Mouse (Mus musculus) C2C12 (cell line): ENCODE measurements around the gene Ubtf. TPM values are rescaled to one million over a fixed set of nuclear protein-coding genes. Genes with fewer than 3 reads are reported as not detected.
A peak's percentile ranks its signal among the peaks of the same experiment; 100 is the strongest.
"Not testable (repeated sequence)": the region's sequence is repeated elsewhere in the genome, so short reads cannot be mapped to it uniquely, and the experiment has no call there.

Experiments used
- H3K27me3 ChIP-seq: one replicate; pipeline ENCODE4 v1.6.1; 2011; ENCODE audit not compliant: control insufficient read depth, insufficient read depth, insufficient read length
- H3K36me3 ChIP-seq: one replicate; pipeline ENCODE4 v1.6.1; 2011; ENCODE audit not compliant: control insufficient read depth, insufficient read depth
- H3K4me3 ChIP-seq: one replicate; pipeline ENCODE4 v1.5.1; 2011; ENCODE audit warnings: mild to moderate bottlenecking, control low read depth; ENCODE audit not compliant: poor library complexity, insufficient read depth, severe bottlenecking
- H3K79me2 ChIP-seq: one replicate; pipeline ENCODE4 v1.6.1; 2011; ENCODE audit not compliant: control insufficient read depth, insufficient read depth
- H3K79me3 ChIP-seq: one replicate; pipeline ENCODE4 v1.6.1; 2011; ENCODE audit warnings: low read depth, control low read depth
- H3ac ChIP-seq: one replicate; pipeline ENCODE3; 2011; ENCODE audit warnings: low read depth; ENCODE audit not compliant: control insufficient read depth, insufficient read length
- CEBPB ChIP-seq: IDR thresholded peaks from one replicate; pipeline ENCODE4 v1.6.1; 2011; ENCODE audit warnings: low read depth, mild to moderate bottlenecking, control low read depth, moderate library complexity
- CTCF ChIP-seq: IDR thresholded peaks from one replicate; pipeline ENCODE4 v1.5.1; 2011; ENCODE audit not compliant: control insufficient read depth, insufficient read depth, insufficient read length
- FOSL1 ChIP-seq: IDR thresholded peaks from one replicate; pipeline ENCODE4 v1.8.0; 2011; ENCODE audit warnings: mild to moderate bottlenecking, low read length; ENCODE audit not compliant: poor library complexity, insufficient read depth, severe bottlenecking
- MAX ChIP-seq: IDR thresholded peaks from one replicate; pipeline ENCODE4 v1.6.1; 2011; ENCODE audit warnings: mild to moderate bottlenecking, control low read depth
- MYOD1 ChIP-seq: IDR thresholded peaks from one replicate; pipeline ENCODE4 v1.6.1; 2011; ENCODE audit warnings: low read depth; ENCODE audit not compliant: control insufficient read depth, insufficient read length
- MYOG ChIP-seq: IDR thresholded peaks from one replicate; pipeline ENCODE4 v1.6.1; 2011; ENCODE audit not compliant: control insufficient read depth, insufficient read length; ENCODE audit errors: extremely low read depth
- USF1 ChIP-seq: IDR thresholded peaks from one replicate; pipeline ENCODE4 v1.6.1; 2011; ENCODE audit warnings: low read depth, mild to moderate bottlenecking, control low read depth, moderate library complexity
- polyA plus RNA-seq: library from polyadenylated mRNA; unstranded; fragments of >200 nt; fragmentation: generic; extraction: Trizol; gene quantifications from one replicate; pipeline ENCODE4 v1.2.1, GENCODE M21; 2012; ENCODE audit warnings: missing spikeins

Ubtf gene
- polyA plus RNA-seq, 1 experiment, result 70.2 TPM

GRCm38 (mm10) chr11:102288027-102288804, 31.3 kb downstream of the Ubtf start:
- no peak overlapping the region for H3K4me3 ChIP-seq
- no peaks in the 10 kb centered on the region for H3K27me3 ChIP-seq
- H3K79me2 ChIP-seq, result peaks cover 20% of the 10 kb centered on the region
- TF ChIP-seq CTCF (no peak), CEBPB (no peak), FOSL1 (no peak), MAX (no peak), MYOG (no peak), MYOD1 (no peak), USF1 (no peak)
- H3K79me3 ChIP-seq, result no peaks in the 10 kb centered on the region
- peaks cover 45% of the 10 kb centered on the region for H3K36me3 ChIP-seq
- no peak overlapping the region for H3ac ChIP-seq

- Histone ChIP-seq H3K79me3 (no peaks in the 10 kb centered on the region), H3K36me3 (peaks cover 45% of the 10 kb centered on the region), H3K27me3 (no peaks in the 10 kb centered on the region), H3ac (no peak overlapping the region), H3K79me2 (peaks cover 20% of the 10 kb centered on the region), H3K4me3 (no peak overlapping the region)
- TF ChIP-seq USF1 (no peak), CEBPB (no peak), MYOG (no peak), MYOD1 (no peak), MAX (no peak), CTCF (no peak), FOSL1 (no peak)
These were observed 32.1 kb downstream of the Ubtf start for GRCm38 (mm10) chr11:102287485-102287884.

DNA sequence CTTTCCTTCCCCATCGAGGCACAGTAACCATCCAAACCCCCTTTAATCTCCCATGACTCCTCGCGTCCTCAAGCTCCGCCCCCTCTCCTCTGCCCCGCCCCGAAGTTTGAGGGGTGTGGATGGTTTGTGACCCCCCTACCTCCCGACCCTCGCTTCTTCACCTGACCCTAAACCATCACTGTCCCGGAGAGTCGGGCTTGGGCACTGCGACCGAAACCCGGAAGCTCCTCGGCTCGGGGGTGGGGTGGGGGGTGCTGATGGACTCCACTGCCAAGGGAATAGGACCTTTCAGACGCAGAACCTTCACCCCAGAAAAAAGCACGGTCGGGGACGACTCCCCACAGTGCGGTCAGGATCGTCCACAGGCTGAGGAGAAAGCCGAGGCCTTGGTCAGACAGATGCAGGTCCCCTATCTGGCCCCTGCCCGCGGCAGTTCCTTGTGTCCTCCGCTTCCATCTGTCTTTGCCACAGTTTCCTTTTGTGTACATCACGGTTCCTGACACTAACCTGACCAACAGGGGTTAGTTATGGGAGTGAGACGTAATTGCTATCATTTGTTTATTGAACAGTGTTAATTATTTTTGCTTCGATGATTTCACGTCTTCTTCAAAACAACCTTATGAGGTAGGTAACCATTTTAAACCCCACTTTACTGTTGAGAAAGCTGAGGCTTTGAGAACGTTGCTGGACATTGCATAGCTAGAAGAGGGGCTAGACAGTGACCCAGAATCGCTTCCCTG, 34.3 kb downstream of the Ubtf start:
- Histone ChIP-seq H3K79me2 (peaks cover 20% of the 10 kb centered on the region), H3ac (peak overlapping the region; percentile 98), H3K79me3 (no peaks in the 10 kb centered on the region), H3K27me3 (no peaks in the 10 kb centered on the region), H3K36me3 (peaks cover 26% of the 10 kb centered on the region), H3K4me3 (peak overlapping the region; percentile 95)
- TF ChIP-seq FOSL1 (no peak), CTCF (no peak), CEBPB (no peak), MAX (no peak), MYOG (no peak), MYOD1 (no peak), USF1 (no peak)

GRCm38 (mm10) chr11:102284501-102285094, 34.9 kb downstream of the Ubtf start, which contains the start of gene Tmub2:
Gene Tmub2 (plus strand): TSS chr11:102284931.
- H3ac ChIP-seq, result peak within 1 kb of the TSS; percentile 98
- TF ChIP-seq MAX (peak; percentile 11), CEBPB (peak; percentile 14), MYOG (no peak), CTCF (no peak), MYOD1 (no peak), FOSL1 (no peak), USF1 (no peak)
- peak within 1 kb of the TSS; percentile 95 for H3K4me3 ChIP-seq
- H3K27me3 ChIP-seq, result no peaks in the 10 kb centered on the region
- peaks cover 20% of the 10 kb centered on the region for H3K36me3 ChIP-seq
- peaks cover 20% of the 10 kb centered on the region for H3K79me2 ChIP-seq
- H3K79me3 ChIP-seq, result no peaks in the 10 kb centered on the region

DNA sequence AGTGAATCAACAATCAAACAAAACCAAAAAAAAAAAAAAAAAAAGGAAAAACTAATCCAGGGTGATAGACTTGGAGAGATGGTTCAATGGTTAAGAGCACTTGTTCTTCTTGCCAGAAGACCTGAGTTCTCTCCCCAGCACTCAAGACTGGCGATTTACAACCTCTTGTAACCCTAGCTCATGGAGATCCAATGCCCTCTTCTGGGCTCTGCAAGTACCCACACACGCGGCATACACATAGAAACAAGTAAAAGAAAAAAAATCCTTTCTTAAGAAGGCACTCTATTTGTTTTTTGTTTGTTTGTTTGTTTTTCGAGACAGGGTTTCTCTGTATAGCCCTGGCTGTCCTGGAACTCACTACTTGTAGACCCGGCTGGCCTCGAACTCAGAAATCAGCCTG, 35.6 kb downstream of the Ubtf start:
- Histone ChIP-seq H3K27me3 (no peaks in the 10 kb centered on the region), H3ac (no peak overlapping the region), H3K36me3 (peaks cover 15% of the 10 kb centered on the region), H3K79me2 (peaks cover 20% of the 10 kb centered on the region), H3K79me3 (no peaks in the 10 kb centered on the region), H3K4me3 (no peak overlapping the region)
- TF ChIP-seq CEBPB (no peak), MAX (no peak), MYOG (no peak), MYOD1 (no peak), CTCF (no peak), USF1 (no peak), FOSL1 (no peak)

GRCm38 (mm10) chr11:102280267-102280666, 39.3 kb downstream of the Ubtf start:
- H3K79me3 ChIP-seq, H3K79me2 ChIP-seq, H3ac ChIP-seq, H3K27me3 ChIP-seq, H3K36me3 ChIP-seq, H3K4me3 ChIP-seq: not testable (repeated sequence)
